Mouse (Mus musculus) brown adipose tissue, adult 24 weeks (tissue): ENCODE measurements at regions not wholly inside any gene's neighbourhood (a gene's known extent, or its start where the extent isn't known, plus 50 kb on each side); places are given as distances from the start of the nearest gene placed in this dataset.

Experiments
- H3K27ac ChIP-seq: fragments of 200-500 bp; replicated peaks from 2 replicates; pipeline ENCODE4 v1.5.1; 2012; ENCODE audit warnings: low read depth, mild to moderate bottlenecking, low read length
- H3K4me1 ChIP-seq: fragments of 200-500 bp; 2 replicates; pipeline ENCODE4 v1.6.1; 2012; ENCODE audit warnings: low read length, mixed read lengths; ENCODE audit not compliant: control insufficient read depth, insufficient read depth, insufficient read length
- H3K4me3 ChIP-seq: fragments of 200-500 bp; 2 replicates; pipeline ENCODE4 v1.5.1; 2012; ENCODE audit warnings: low read depth, mild to moderate bottlenecking, low read length, moderate library complexity; ENCODE audit not compliant: insufficient read depth

- Histone ChIP-seq H3K4me3 (no peak overlapping the region), H3K27ac (no peak overlapping the region), H3K4me1 (peaks cover 3% of the 10 kb centered on the region)
Observed at GRCm38 (mm10) chr16:29845597-29845986, 218.6 kb upstream of the Hes1 start.

DNA sequence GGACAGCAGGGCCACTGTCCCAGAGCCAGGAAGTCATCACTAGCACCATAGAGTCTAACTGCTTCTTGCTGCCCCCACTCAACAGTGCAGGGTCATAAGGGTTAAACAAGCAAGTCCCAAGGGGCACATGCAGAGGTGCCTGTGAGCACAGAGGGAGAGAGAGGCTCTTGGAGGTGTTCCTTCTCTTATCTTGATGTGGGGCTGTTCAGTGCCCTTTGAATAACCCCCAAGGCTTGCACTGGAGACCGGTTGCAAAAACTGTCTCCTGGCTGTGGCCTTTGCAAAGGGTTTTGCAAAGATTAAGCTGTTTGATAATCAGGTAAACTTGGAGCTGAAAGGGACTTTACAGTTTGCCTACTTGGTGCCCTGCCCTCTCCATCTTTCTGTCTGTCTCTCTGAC lies 217.1 kb upstream of the Hes1 start:
- no peak overlapping the region for H3K4me3 ChIP-seq
- no peak overlapping the region for H3K27ac ChIP-seq
- H3K4me1 ChIP-seq, result peaks cover 3% of the 10 kb centered on the region; the same call in 1 of the 2 replicates

DNA sequence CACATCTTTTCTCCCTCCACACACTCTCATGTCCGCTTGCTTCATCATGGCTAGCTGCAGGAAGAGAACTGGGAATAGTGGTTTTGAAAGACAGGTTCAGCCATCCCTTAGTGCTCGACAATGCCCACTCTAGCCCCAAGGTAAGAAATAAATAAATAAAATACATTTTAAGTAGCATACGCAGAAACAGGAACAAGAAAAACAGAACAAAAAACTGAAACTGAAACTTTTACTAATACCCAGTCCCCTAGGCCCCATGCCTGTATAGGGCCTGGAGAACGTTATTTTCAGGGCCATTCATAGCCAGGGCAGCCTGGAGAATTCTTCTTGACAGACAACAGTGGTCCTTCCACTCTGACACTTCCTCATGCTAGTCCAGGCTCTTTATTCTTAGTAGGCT lies 216.4 kb upstream of the Hes1 start:
- no peak overlapping the region for H3K27ac ChIP-seq
- H3K4me1 ChIP-seq, result peaks cover 3% of the 10 kb centered on the region; the same call in 1 of the 2 replicates
- no peak overlapping the region for H3K4me3 ChIP-seq

- Histone ChIP-seq H3K27ac (no peak overlapping the region), H3K4me1 (peaks cover 3% of the 10 kb centered on the region; the same call in 1 of the 2 replicates), H3K4me3 (no peak overlapping the region)
Observed at GRCm38 (mm10) chr16:29848527-29848926, 215.7 kb upstream of the Hes1 start.

DNA sequence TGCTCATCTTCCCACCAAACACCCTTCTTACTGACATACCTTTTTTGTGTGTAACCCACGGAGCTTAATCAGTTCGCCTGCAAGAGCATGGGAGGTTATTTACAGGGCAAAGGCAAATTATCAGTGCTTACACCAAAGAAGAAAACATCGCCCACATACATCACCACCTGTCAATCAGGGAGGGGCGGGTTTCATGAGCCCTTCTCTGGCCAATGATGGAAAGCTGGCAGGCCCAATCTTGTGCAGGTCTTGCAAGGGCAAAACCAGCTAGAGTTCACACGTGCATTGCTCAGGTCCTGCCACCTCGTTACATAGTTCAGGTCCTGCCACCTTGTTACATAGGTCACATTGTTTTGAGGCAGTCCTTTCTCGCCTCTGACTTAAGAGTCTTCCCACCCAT lies 214.7 kb upstream of the Hes1 start:
- H3K4me3 ChIP-seq, result no peak overlapping the region
- H3K27ac ChIP-seq, result no peak overlapping the region
- peaks cover 3% of the 10 kb centered on the region; the same call in 1 of the 2 replicates for H3K4me1 ChIP-seq

DNA sequence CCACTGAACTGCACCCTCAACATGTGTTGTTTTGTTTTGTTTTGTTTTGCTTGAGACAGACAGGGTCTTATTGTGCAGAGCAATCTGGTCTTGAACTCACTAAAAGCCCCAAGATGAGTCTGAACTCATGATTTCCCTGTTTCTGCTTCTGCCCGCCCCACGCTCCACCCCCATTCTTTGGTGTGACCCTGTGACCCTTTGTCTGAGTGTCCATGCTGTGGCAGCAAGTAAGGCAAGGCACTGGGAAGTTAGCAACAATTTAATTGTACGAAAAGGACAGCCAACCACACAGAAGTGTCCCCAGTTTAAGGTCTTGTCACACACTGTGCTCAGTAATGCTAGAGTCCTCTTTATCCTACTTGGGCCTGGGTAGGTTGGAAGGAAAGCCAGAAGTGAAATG lies 213.6 kb upstream of the Hes1 start:
- Histone ChIP-seq H3K4me1 (peaks cover 3% of the 10 kb centered on the region; the same call in 1 of the 2 replicates), H3K27ac (peak overlapping the region; percentile 56), H3K4me3 (no peak overlapping the region)

DNA sequence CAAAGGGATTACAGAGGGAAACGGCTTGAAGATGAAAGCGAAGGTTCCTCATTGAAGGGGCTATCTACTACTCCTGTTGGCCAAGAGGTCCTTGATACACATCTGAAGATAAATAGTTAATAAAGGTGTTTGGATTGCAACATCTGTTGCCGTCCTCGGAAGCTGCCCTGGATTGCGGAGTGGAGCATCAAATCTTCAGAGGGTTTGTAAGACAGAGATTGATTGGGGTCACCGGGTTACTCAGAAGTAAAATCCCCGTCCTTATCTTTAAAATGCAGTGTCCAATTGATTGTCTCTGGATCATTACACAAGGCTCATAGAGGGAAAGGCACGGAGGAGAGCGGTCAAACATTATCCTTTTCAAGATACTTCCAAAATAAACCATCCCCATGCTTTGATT lies 212.4 kb upstream of the Hes1 start:
- H3K27ac ChIP-seq, result no peak overlapping the region
- H3K4me3 ChIP-seq, result no peak overlapping the region
- peaks cover 3% of the 10 kb centered on the region; the same call in 1 of the 2 replicates for H3K4me1 ChIP-seq

- Histone ChIP-seq H3K4me1 (no peaks in the 10 kb centered on the region), H3K4me3 (no peak overlapping the region), H3K27ac (no peak overlapping the region)
Observed at GRCm38 (mm10) chr16:29854805-29855565, 209.2 kb upstream of the Hes1 start.

GRCm38 (mm10) chr16:29856545-29856944 lies 207.6 kb upstream of the Hes1 start:
- H3K4me3 ChIP-seq, result no peak overlapping the region
- H3K4me1 ChIP-seq, result no peaks in the 10 kb centered on the region
- H3K27ac ChIP-seq, result no peak overlapping the region

- Histone ChIP-seq H3K4me3 (no peak overlapping the region), H3K27ac (no peak overlapping the region)
Observed at GRCm38 (mm10) chr16:29858645-29859044, 205.5 kb upstream of the Hes1 start.

DNA sequence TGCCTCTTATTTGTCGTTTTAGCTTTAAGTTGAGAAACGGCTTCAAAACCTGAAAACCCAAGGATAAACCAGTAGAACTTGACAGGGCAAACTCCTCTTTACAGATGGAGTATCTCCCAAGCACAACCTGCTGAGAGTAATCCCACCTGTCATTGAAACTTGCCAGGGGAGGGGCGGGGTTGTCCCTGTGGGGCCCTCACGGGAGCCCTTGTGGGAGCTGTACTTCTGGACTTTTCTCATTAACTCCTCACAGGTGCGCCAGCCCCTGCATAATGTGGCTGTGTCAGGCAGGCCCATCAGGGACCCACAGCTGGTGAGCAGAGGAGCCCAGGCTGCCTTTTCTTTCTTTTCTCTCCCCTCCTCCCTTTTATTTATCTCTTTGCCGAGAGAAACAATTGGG lies 203.9 kb upstream of the Hes1 start:
- Histone ChIP-seq H3K4me1 (no peaks in the 10 kb centered on the region), H3K4me3 (no peak overlapping the region)

More at GRCm38 (mm10) chr16:29858645-29859044, 205.5 kb upstream of the Hes1 start:
- H3K4me1 ChIP-seq, result no peaks in the 10 kb centered on the region

DNA sequence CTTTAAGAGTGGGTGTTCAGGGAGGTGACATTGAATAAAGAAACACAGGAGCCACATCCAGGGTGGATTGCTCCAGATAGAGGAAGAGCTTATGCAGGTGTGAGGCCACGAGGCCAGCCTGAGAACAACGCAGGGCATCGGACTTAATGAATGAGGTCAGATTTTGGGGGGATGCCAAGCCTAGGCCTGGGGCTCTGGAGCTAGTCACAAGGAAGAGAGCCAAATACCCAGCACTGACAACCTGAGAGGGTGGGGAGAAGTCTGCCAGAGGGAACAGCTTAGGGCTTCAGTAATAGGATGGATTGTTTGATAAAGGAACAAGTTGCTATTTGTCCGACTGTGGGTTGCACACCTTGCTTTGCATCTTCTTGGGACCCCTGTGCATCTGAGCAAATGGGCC lies 203.1 kb upstream of the Hes1 start:
- Histone ChIP-seq H3K27ac (no peak overlapping the region), H3K4me1 (no peaks in the 10 kb centered on the region), H3K4me3 (no peak overlapping the region)

More for the DNA sequence above, 203.9 kb upstream of the Hes1 start:
- no peak overlapping the region for H3K27ac ChIP-seq

GRCm38 (mm10) chr16:29865075-29865740 lies 199.0 kb upstream of the Hes1 start:
- no peaks in the 10 kb centered on the region for H3K4me1 ChIP-seq
- H3K27ac ChIP-seq, result no peak overlapping the region
- no peak overlapping the region for H3K4me3 ChIP-seq

DNA sequence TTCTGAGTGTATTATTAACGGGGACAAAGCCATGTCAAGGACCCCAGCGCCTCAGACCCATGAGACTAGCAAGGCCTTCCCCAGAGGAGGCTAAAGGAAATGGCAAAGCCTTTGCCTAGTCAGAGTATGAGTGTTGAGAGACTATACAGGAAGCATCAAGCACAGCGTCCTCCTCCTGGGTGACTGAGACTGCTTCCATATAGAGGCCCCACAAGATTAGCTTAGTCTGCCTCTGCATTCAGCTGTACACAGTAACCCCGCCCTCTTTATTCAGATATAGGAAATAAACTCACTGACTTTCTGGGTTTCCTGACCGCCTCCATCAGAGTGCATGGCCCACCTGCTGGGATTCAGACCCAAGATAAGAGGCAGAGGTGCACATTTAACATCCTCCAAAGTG lies 192.8 kb upstream of the Hes1 start:
- Histone ChIP-seq H3K4me3 (no peak overlapping the region), H3K4me1 (no peaks in the 10 kb centered on the region)

DNA sequence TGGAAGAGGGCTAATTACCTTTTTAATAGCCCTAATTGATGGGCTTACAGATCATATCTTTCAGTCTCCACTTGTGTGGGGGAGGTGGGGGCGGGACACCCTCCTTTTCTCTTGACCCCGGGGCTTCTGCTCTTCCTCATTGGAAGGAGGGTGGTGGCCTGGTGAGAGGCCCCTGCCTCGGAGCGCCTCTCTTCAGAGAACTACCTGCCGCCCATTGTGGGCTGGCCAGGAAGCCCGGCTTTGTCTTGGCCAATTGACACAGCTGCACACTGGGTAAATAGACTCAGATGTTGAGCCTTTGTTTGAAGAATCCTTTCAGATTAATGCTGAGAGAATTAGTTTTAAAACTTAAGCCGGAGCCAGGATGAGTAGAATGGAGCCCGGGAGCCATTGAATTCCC lies 188.0 kb upstream of the Hes1 start:
- H3K4me1 ChIP-seq, result 0 out of 2 replicates have a peak, but pooled peaks cover 2% of the 10 kb centered on the region
- no peak overlapping the region for H3K27ac ChIP-seq
- H3K4me3 ChIP-seq, result no peak overlapping the region

More for the DNA sequence above, 192.8 kb upstream of the Hes1 start:
- H3K27ac ChIP-seq, result no peak overlapping the region
